Mouse (Mus musculus): ENCODE measurements at regions not wholly inside any gene's neighbourhood (a gene's known extent, or its start where the extent isn't known, plus 50 kb on each side); places are given as distances from the start of the nearest gene placed in this dataset.

DNA sequence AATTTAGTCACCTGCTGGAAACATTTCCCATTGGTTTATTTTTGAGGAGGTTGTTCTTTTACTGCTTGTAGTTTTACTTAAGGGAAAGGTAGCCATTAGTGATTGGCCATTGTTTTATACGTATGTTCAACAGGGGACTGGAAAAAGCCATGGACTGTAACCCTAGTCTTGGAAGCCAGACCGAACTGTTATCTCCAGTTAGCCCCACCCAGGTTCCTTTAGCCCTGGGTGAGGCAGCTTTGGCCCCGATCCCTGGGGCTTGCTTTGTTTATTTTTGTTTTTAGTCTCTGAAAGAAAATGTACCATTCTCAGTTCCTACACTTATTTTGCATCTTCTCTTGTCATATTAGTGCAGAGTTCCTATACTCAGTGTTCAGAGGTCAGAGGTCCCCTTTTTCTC is 148.3 kb upstream of the Map3k1 start:
- WGBS, result 90% methylated on average over 3 of the region's 3 CpGs
- no peak for DNase-seq
- Histone ChIP-seq H3K27me3 (ENCODE audit: control insufficient read depth, insufficient read depth, low read length) (no peaks in the 10 kb centered on the region), H3K27ac (ENCODE audit: insufficient read depth, low read length) (no peak overlapping the region), H3K4me3 (replicated peaks; ENCODE audit: insufficient read depth, low read depth, low read length) (no peak overlapping the region), H3K4me1 (ENCODE audit: control insufficient read depth, insufficient read depth, low read length) (0 out of 2 replicates have a peak, but pooled peaks cover 3% of the 10 kb centered on the region)
- no peak for TF ChIP-seq CTCF (IDR thresholded peaks at IDR 0.05; ENCODE audit: borderline replicate concordance, insufficient read depth, low read depth, low read length)
- no peak for TF ChIP-seq POLR2A (IDR thresholded peaks at IDR 0.05; ENCODE audit: borderline replicate concordance, insufficient read depth, low read length)

DNA sequence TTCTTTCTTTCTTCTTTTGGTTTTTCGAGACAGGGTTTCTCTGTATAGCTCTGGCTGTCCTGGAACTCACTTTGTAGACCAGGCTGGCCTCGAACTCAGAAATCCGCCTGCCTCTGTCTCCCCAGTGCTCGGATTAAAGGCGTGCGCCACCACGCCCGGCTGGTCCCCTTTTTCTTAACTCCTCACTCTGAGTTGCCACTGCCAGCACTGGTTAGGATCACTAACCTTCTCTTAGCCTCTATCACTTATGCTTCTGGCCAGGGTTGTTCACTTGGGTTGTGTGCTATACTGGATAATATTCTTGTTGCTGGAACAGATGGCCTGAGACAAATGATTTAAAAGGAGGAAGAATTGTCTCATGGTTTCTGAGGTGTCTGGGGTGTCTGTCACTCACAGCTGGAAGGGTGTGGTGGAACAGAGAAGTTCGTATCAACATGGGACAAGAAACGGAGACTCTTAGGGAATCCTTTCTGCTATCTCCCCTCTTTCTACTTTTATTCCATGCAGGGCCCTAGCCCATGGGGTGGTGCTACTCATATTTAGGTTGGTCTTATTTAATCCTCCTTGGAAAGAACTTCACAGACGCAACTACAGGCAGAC is 149.0 kb upstream of the Map3k1 start:
- 93% methylated on average over 11 of the region's 11 CpGs for WGBS

DNA sequence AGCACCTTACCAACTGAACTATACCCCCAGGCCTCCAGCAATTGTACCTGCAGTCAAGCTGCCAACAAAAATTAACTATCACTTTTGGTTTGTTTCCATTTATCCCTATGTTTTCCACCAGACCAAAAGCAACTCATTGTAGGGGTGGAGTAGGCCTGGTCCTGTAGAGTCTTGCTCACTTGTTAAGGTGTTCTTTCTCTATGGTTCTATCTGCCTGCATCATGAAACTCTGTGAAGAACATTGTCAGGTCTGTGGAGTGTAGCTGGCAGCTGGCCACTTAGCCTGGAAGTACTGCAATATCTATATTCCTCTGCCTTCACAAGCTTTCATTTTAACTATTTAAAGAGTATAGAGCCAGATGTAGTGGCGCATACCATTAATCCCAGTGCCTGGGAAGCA is 149.6 kb upstream of the Map3k1 start:
- no peak for DNase-seq
- no peak overlapping the region for H3K27ac ChIP-seq (ENCODE audit: insufficient read depth, low read length)
- no peak overlapping the region for H3K4me3 ChIP-seq (replicated peaks; ENCODE audit: insufficient read depth, low read depth, low read length)
- H3K4me1 ChIP-seq (ENCODE audit: control insufficient read depth, insufficient read depth, low read length), result 0 out of 2 replicates have a peak, but pooled peaks cover 3% of the 10 kb centered on the region
- no peak for TF ChIP-seq POLR2A (IDR thresholded peaks at IDR 0.05; ENCODE audit: borderline replicate concordance, insufficient read depth, low read length)
- TF ChIP-seq CTCF (IDR thresholded peaks at IDR 0.05; ENCODE audit: borderline replicate concordance, insufficient read depth, low read depth, low read length), result no peak
- WGBS, result 100% methylated on average over 1 of the region's 1 CpGs
- H3K27me3 ChIP-seq (ENCODE audit: control insufficient read depth, insufficient read depth, low read length), result no peaks in the 10 kb centered on the region

More for the DNA sequence above, 149.0 kb upstream of the Map3k1 start:
- Histone ChIP-seq H3K27ac (ENCODE audit: insufficient read depth, low read length) (no peak overlapping the region), H3K4me3 (replicated peaks; ENCODE audit: insufficient read depth, low read depth, low read length) (no peak overlapping the region), H3K4me1 (ENCODE audit: control insufficient read depth, insufficient read depth, low read length) (0 out of 2 replicates have a peak, but pooled peaks cover 3% of the 10 kb centered on the region), H3K27me3 (ENCODE audit: control insufficient read depth, insufficient read depth, low read length) (no peaks in the 10 kb centered on the region)
- no peak for TF ChIP-seq CTCF (IDR thresholded peaks at IDR 0.05; ENCODE audit: borderline replicate concordance, insufficient read depth, low read depth, low read length)
- no peak for TF ChIP-seq POLR2A (IDR thresholded peaks at IDR 0.05; ENCODE audit: borderline replicate concordance, insufficient read depth, low read length)
- DNase-seq, result no peak

- H3K4me3 ChIP-seq (replicated peaks; ENCODE audit: insufficient read depth, low read depth, low read length), result no peak overlapping the region
- 97% methylated on average over 2 of the region's 2 CpGs for WGBS
- TF ChIP-seq POLR2A (IDR thresholded peaks at IDR 0.05; ENCODE audit: borderline replicate concordance, insufficient read depth, low read length), result no peak
- TF ChIP-seq CTCF (IDR thresholded peaks at IDR 0.05; ENCODE audit: borderline replicate concordance, insufficient read depth, low read depth, low read length), result no peak
Measured at GRCm38 (mm10) chr13:111960036-111960435, 151.2 kb upstream of the Map3k1 start.

GRCm38 (mm10) chr13:111961423-111961822 is 152.6 kb upstream of the Map3k1 start:
- WGBS, result 77% methylated on average over 6 of the region's 6 CpGs
- Histone ChIP-seq H3K27me3 (ENCODE audit: control insufficient read depth, insufficient read depth, low read length) (no peaks in the 10 kb centered on the region; the same call in 1 of the 2 replicates), H3K4me3 (replicated peaks; ENCODE audit: insufficient read depth, low read depth, low read length) (no peak overlapping the region), H3K27ac (ENCODE audit: insufficient read depth, low read length) (no peak overlapping the region), H3K4me1 (ENCODE audit: control insufficient read depth, insufficient read depth, low read length) (no peaks in the 10 kb centered on the region)
- TF ChIP-seq CTCF (IDR thresholded peaks at IDR 0.05; ENCODE audit: borderline replicate concordance, insufficient read depth, low read depth, low read length) (no peak), POLR2A (IDR thresholded peaks at IDR 0.05; ENCODE audit: borderline replicate concordance, insufficient read depth, low read length) (no peak)
- DNase-seq, result no peak

More at GRCm38 (mm10) chr13:111960036-111960435, 151.2 kb upstream of the Map3k1 start:
- no peak overlapping the region for H3K27ac ChIP-seq (ENCODE audit: insufficient read depth, low read length)
- no peaks in the 10 kb centered on the region for H3K27me3 ChIP-seq (ENCODE audit: control insufficient read depth, insufficient read depth, low read length)
- DNase-seq, result no peak
- H3K4me1 ChIP-seq (ENCODE audit: control insufficient read depth, insufficient read depth, low read length), result 0 out of 2 replicates have a peak, but pooled peaks cover 3% of the 10 kb centered on the region

DNA sequence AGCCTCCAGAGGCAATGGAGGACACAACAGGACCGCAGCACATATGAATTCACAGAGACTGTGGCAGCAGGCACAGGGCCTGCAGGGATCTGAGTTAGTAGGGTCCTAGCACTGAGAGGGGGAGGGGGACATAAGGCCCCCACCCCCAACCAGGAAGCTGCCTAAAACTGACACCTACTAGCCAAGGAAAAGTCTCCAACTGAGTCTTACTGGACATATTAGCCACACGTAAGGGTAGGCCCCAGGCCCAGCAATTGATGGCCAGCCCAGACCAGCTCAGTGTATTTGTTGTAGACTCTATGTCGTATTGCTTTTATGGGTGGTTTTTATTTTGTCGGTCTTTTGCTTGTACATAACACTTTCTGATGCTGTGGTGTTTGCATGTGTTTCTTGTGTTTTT is 153.4 kb upstream of the Map3k1 start:
- WGBS, result 92% methylated on average over 4 of the region's 4 CpGs
- Histone ChIP-seq H3K4me1 (ENCODE audit: control insufficient read depth, insufficient read depth, low read length) (no peaks in the 10 kb centered on the region), H3K27ac (ENCODE audit: insufficient read depth, low read length) (no peak overlapping the region), H3K4me3 (replicated peaks; ENCODE audit: insufficient read depth, low read depth, low read length) (no peak overlapping the region), H3K27me3 (ENCODE audit: control insufficient read depth, insufficient read depth, low read length) (no peaks in the 10 kb centered on the region; the same call in 1 of the 2 replicates)
- TF ChIP-seq POLR2A (IDR thresholded peaks at IDR 0.05; ENCODE audit: borderline replicate concordance, insufficient read depth, low read length) (no peak), CTCF (IDR thresholded peaks at IDR 0.05; ENCODE audit: borderline replicate concordance, insufficient read depth, low read depth, low read length) (no peak)
- no peak for DNase-seq

DNA sequence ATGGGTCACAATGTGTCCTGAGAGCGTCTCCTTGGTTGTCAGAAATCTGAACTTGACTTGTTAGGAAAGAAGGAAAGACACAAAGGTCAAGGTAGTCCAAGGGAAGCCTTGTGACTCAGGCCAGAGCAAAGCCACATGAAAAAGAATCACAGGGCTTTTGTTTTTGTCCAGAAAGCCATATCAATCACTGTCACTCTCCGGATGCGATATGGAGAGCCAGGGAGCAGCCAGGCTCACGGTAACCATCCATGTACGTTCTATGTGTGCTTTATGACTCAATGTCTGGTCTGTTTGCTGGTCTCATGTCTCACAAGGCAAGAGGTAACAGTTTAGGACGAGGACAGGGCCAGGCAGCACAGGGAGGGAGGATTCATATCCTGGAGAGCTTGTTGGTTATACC is 157.3 kb upstream of the Map3k1 start:
- Histone ChIP-seq H3K4me3 (replicated peaks; ENCODE audit: insufficient read depth, low read depth, low read length) (no peak overlapping the region), H3K4me1 (ENCODE audit: control insufficient read depth, insufficient read depth, low read length) (no peaks in the 10 kb centered on the region), H3K27me3 (ENCODE audit: control insufficient read depth, insufficient read depth, low read length) (no peaks in the 10 kb centered on the region; the same call in 1 of the 2 replicates), H3K27ac (ENCODE audit: insufficient read depth, low read length) (no peak overlapping the region)
- TF ChIP-seq CTCF (IDR thresholded peaks at IDR 0.05; ENCODE audit: borderline replicate concordance, insufficient read depth, low read depth, low read length) (no peak), POLR2A (IDR thresholded peaks at IDR 0.05; ENCODE audit: borderline replicate concordance, insufficient read depth, low read length) (no peak)
- WGBS, result 85% methylated on average over 6 of the region's 6 CpGs
- DNase-seq, result no peak

DNA sequence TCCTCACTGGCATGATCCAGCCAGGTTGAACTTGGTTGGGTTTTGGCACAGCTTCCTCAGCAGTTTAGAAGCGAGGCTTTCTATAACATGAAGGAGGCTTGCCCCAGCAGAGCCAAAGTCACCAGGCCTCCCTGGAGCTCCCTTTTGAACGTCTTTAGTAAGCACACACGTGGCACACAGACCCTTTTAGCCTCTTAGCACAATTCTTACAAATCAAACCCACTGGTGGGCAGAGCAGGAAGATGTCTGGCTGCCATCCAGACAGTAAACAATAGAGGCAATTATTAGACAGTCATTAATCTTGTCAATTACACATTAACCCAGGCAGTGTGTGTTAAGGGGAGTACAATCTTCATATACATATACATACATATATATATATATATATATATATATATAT is 157.8 kb upstream of the Map3k1 start:
- no peak overlapping the region for H3K27ac ChIP-seq (ENCODE audit: insufficient read depth, low read length)
- no peak for DNase-seq
- WGBS, result 45% methylated on average over 3 of the region's 3 CpGs
- H3K4me1 ChIP-seq (ENCODE audit: control insufficient read depth, insufficient read depth, low read length), result no peaks in the 10 kb centered on the region
- H3K4me3 ChIP-seq (replicated peaks; ENCODE audit: insufficient read depth, low read depth, low read length), result no peak overlapping the region
- H3K27me3 ChIP-seq (ENCODE audit: control insufficient read depth, insufficient read depth, low read length), result no peaks in the 10 kb centered on the region; the same call in 1 of the 2 replicates
- no peak for TF ChIP-seq CTCF (IDR thresholded peaks at IDR 0.05; ENCODE audit: borderline replicate concordance, insufficient read depth, low read depth, low read length)
- no peak for TF ChIP-seq POLR2A (IDR thresholded peaks at IDR 0.05; ENCODE audit: borderline replicate concordance, insufficient read depth, low read length)

Data from cerebellum, adult 2 months (tissue).